Mouse (Mus musculus) MEL (cell line): ENCODE results near the gene Aldh3b3. TPM values are rescaled to one million over a fixed set of nuclear protein-coding genes. Genes with fewer than 3 reads are reported as not detected.

Experiments
- DNase-seq: peaks from one replicate; pipeline ENCODE4 v3.0.0; 2011; ENCODE audit warnings: low read depth, low spot score
- H3K27ac ChIP-seq: 2 replicates; pipeline ENCODE4 v1.5.1; 2012; ENCODE audit warnings: low read depth, mild to moderate bottlenecking, control low read depth, low read length, moderate library complexity; ENCODE audit not compliant: control insufficient read depth
- H3K27me3 ChIP-seq, 2 experiments: fragments of 150-350 bp in 1 of 2; sonication (generic) in 1 of 2; 2 replicates each; pipeline ENCODE4 v1.6.1; 2012; ENCODE audit warnings: low read length in 2 of 2, mild to moderate bottlenecking in 2 of 2, improper control_type of control experiment in 1 of 2, moderate library complexity in 1 of 2; ENCODE audit not compliant: insufficient read depth in 2 of 2, control insufficient read depth in 1 of 2
- H3K36me3 ChIP-seq, 2 experiments: 2 replicates each; pipeline ENCODE4 v1.6.1; 2012 to 2014; ENCODE audit warnings: low read length in 2 of 2, improper control_type of control experiment in 1 of 2, inconsistent platforms in 1 of 2, mild to moderate bottlenecking in 1 of 2; ENCODE audit not compliant: insufficient read depth in 2 of 2, control insufficient read depth in 1 of 2
- H3K4me1 ChIP-seq, 2 experiments: fragments of 150-350 bp in 1 of 2; sonication (generic) in 1 of 2; 2 replicates each; pipeline ENCODE4 v1.6.1; 2012; ENCODE audit warnings: low read length in 2 of 2, improper control_type of control experiment in 1 of 2, mild to moderate bottlenecking in 1 of 2; ENCODE audit not compliant: insufficient read depth in 2 of 2, control insufficient read depth in 1 of 2
- H3K4me3 ChIP-seq, 2 experiments: fragments of 150-350 bp in 1 of 2; sonication (generic) in 1 of 2; 2 replicates each; pipeline ENCODE4 v1.5.1; 2012; ENCODE audit warnings: low read depth in 2 of 2, low read length in 2 of 2, mild to moderate bottlenecking in 2 of 2, moderate library complexity in 2 of 2, control low read depth in 1 of 2, improper control_type of control experiment in 1 of 2; ENCODE audit not compliant: control insufficient read depth in 1 of 2, insufficient read depth in 1 of 2
- H3K79me2 ChIP-seq: 2 replicates; pipeline ENCODE4 v1.6.1; 2012; ENCODE audit warnings: mild to moderate bottlenecking, low read length, moderate library complexity; ENCODE audit not compliant: control insufficient read depth, poor library complexity, insufficient read depth
- H3K9ac ChIP-seq: 2 replicates; pipeline ENCODE4 v1.6.1; 2012; ENCODE audit warnings: low read depth, mild to moderate bottlenecking, control low read depth, low read length, moderate library complexity; ENCODE audit not compliant: control insufficient read depth, poor library complexity, severe bottlenecking
- H3K9me3 ChIP-seq: fragments of 150-350 bp; sonication (generic); replicated peaks from 2 replicates; pipeline ENCODE4 v1.6.1; 2012; ENCODE audit warnings: mild to moderate bottlenecking, low read length, improper control_type of control experiment, moderate library complexity; ENCODE audit not compliant: insufficient read depth
- CHD1 ChIP-seq: IDR thresholded peaks from 2 replicates; pipeline ENCODE4 v1.6.1; 2012; ENCODE audit warnings: low read depth, mild to moderate bottlenecking, inconsistent platforms, low read length, improper control_type of control experiment
- CTCF ChIP-seq, 3 experiments: IDR thresholded peaks in 2 of 3; conservative IDR thresholded peaks in 1 of 3; 2 replicates each; pipeline ENCODE4 v1.5.1; 2011 to 2012; ENCODE audit warnings: low read length in 3 of 3, low read depth in 2 of 3, mild to moderate bottlenecking in 2 of 3, improper control_type of control experiment in 1 of 3, inconsistent platforms in 1 of 3, mixed read lengths in 1 of 3, moderate library complexity in 1 of 3; ENCODE audit not compliant: control insufficient read depth in 1 of 3, insufficient read depth in 1 of 3, poor library complexity in 1 of 3, severe bottlenecking in 1 of 3
- ELF1 ChIP-seq: IDR thresholded peaks from 2 replicates; pipeline ENCODE4 v1.6.1; 2014; ENCODE audit warnings: low read depth, mild to moderate bottlenecking, inconsistent platforms, low read length, improper control_type of control experiment, moderate library complexity
- EP300 ChIP-seq, 2 experiments: IDR thresholded peaks; 2 replicates each; pipeline ENCODE4 v1.6.1; 2011; ENCODE audit warnings: improper control_type of control experiment in 2 of 2, low read length in 2 of 2, low read depth in 1 of 2, mild to moderate bottlenecking in 1 of 2
- ETS1 ChIP-seq: IDR thresholded peaks from 2 replicates; pipeline ENCODE4 v1.6.1; 2012; ENCODE audit warnings: low read depth, mild to moderate bottlenecking, inconsistent platforms, low read length, improper control_type of control experiment, moderate library complexity
- GABPA ChIP-seq: IDR thresholded peaks from 2 replicates; pipeline ENCODE4 v1.6.1; 2012; ENCODE audit warnings: low read depth, mild to moderate bottlenecking, inconsistent platforms, low read length, improper control_type of control experiment, moderate library complexity
- HCFC1 ChIP-seq: IDR thresholded peaks from 2 replicates; pipeline ENCODE4 v1.6.1; 2012; ENCODE audit warnings: low read depth, mild to moderate bottlenecking, inconsistent platforms, low read length, improper control_type of control experiment, moderate library complexity
- KAT2A ChIP-seq: conservative IDR thresholded peaks from 2 replicates; pipeline ENCODE4 v1.6.1; 2012; ENCODE audit warnings: low read depth, low read length, improper control_type of control experiment, inconsistent platforms
- MAZ ChIP-seq: IDR thresholded peaks from 2 replicates; pipeline ENCODE4 v1.6.1; 2012; ENCODE audit warnings: low read depth, mild to moderate bottlenecking, inconsistent platforms, low read length, improper control_type of control experiment
- MEF2A ChIP-seq: IDR thresholded peaks from 2 replicates; pipeline ENCODE4 v1.6.1; 2014; ENCODE audit warnings: low read depth, mild to moderate bottlenecking, inconsistent platforms, low read length, improper control_type of control experiment; ENCODE audit not compliant: poor library complexity, insufficient replicate concordance, severe bottlenecking; ENCODE audit errors: extremely low read depth
- MXI1 ChIP-seq: IDR thresholded peaks from 2 replicates; pipeline ENCODE4 v1.6.1; 2011; ENCODE audit warnings: mild to moderate bottlenecking, low read depth, low read length, improper control_type of control experiment
- MYC ChIP-seq: IDR thresholded peaks from 2 replicates; pipeline ENCODE4 v1.6.1; 2011; ENCODE audit warnings: low read depth, mild to moderate bottlenecking, low read length, improper control_type of control experiment, moderate library complexity
- NELFE ChIP-seq: IDR thresholded peaks from 2 replicates; pipeline ENCODE4 v1.6.1; 2011; ENCODE audit warnings: low read depth, low read length, improper control_type of control experiment
- NRF1 ChIP-seq: IDR thresholded peaks from 2 replicates; pipeline ENCODE4 v1.6.1; 2014; ENCODE audit warnings: low read depth, mild to moderate bottlenecking, inconsistent platforms, low read length, improper control_type of control experiment, moderate library complexity; ENCODE audit not compliant: poor library complexity, insufficient read depth, severe bottlenecking
- POLR2A ChIP-seq, 2 experiments: IDR thresholded peaks; 2 replicates each; pipeline ENCODE4 v1.6.1; 2011 to 2012; ENCODE audit warnings: low read length in 2 of 2, mild to moderate bottlenecking in 2 of 2, control low read depth in 1 of 2, improper control_type of control experiment in 1 of 2, low read depth in 1 of 2, moderate library complexity in 1 of 2; ENCODE audit not compliant: control insufficient read depth in 1 of 2, insufficient read depth in 1 of 2, poor library complexity in 1 of 2
- POLR2AphosphoS2 ChIP-seq: IDR thresholded peaks from 2 replicates; pipeline ENCODE4 v1.6.1; 2011; ENCODE audit warnings: low read length, improper control_type of control experiment
- POLR2AphosphoS5 ChIP-seq: IDR thresholded peaks from 2 replicates; pipeline ENCODE4 v1.6.1; 2012; ENCODE audit warnings: low read depth, borderline replicate concordance, mild to moderate bottlenecking, inconsistent platforms, low read length, moderate library complexity, mixed read lengths
- RAD21 ChIP-seq: IDR thresholded peaks from 2 replicates; pipeline ENCODE4 v1.6.1; 2011; ENCODE audit warnings: mild to moderate bottlenecking, low read depth, low read length, improper control_type of control experiment
- SIN3A ChIP-seq: IDR thresholded peaks from 2 replicates; pipeline ENCODE4 v1.6.1; 2012; ENCODE audit warnings: low read length, improper control_type of control experiment, inconsistent platforms
- SMC3 ChIP-seq: IDR thresholded peaks from 2 replicates; pipeline ENCODE4 v1.6.1; 2011; ENCODE audit warnings: low read depth, low read length, improper control_type of control experiment
- TBP ChIP-seq: IDR thresholded peaks from 2 replicates; pipeline ENCODE4 v1.8.0; 2011; ENCODE audit warnings: low read depth, low read length, improper control_type of control experiment
- UBTF ChIP-seq: IDR thresholded peaks from 2 replicates; pipeline ENCODE4 v1.6.1; 2012; ENCODE audit warnings: low read depth, mild to moderate bottlenecking, inconsistent platforms, low read length, improper control_type of control experiment, moderate library complexity, borderline replicate concordance; ENCODE audit not compliant: insufficient read depth
- USF1 ChIP-seq: IDR thresholded peaks from 2 replicates; pipeline ENCODE4 v1.6.1; 2014; ENCODE audit warnings: low read depth, mild to moderate bottlenecking, inconsistent platforms, low read length, improper control_type of control experiment, moderate library complexity
- ZMIZ1 ChIP-seq: IDR thresholded peaks from 2 replicates; pipeline ENCODE4 v1.6.1; 2012; ENCODE audit warnings: low read depth, mild to moderate bottlenecking, inconsistent platforms, low read length, improper control_type of control experiment, moderate library complexity
- polyA plus RNA-seq, 2 experiments: library from polyadenylated mRNA; stranded (reverse) in 1 of 2; unstranded in 1 of 2; fragments of >175 nt in 1 of 2; fragments of >200 nt in 1 of 2; gene quantifications; 2 replicates each; pipeline versions ENCODE4 v1.2.1 to v1.2.4; 2012; ENCODE audit warnings: low replicate concordance in 2 of 2, low read depth in 1 of 2; ENCODE audit not compliant: insufficient read length in 2 of 2, insufficient read depth in 1 of 2, missing spikeins in 1 of 2
- total RNA-seq: library from RNA; depleted of rRNA; stranded (reverse); fragments of 300-350 nt; gene quantifications from 2 replicates; pipeline ENCODE4 v1.2.3, GENCODE M21; 2012

Aldh3b3 gene
- total and polyA plus RNA-seq, 3 experiments: not detected

GRCm38 (mm10) chr19:4000119-4000900, 41.9 kb downstream of the Aldh3b3 start, which contains the start of the genes Nudt8 and Gm49405:
Nudt8 (plus strand) TSS chr19:4000580.
Gm49405 (plus strand) TSS chr19:4000626.
- Histone ChIP-seq H3K36me3 (peaks cover 0 to 6% of the 10 kb centered on the region in 2 experiments; a peak in 2 of 4 replicates), H3K9me3 (no peaks in the 10 kb centered on the region), H3K79me2 (peaks cover 1% of the 10 kb centered on the region; the same call in 1 of the 2 replicates), H3K27me3 (no peaks in the 10 kb centered on the region; a peak in 1 of 4 replicates), H3K27ac (peak within 1 kb of the TSS; percentile 88), H3K9ac (peak within 1 kb of the TSS; percentile 90), H3K4me1 (peaks cover 0 to 15% of the 10 kb centered on the region in 2 experiments; a peak in 2 of 4 replicates), H3K4me3 (peak within 1 kb of the TSS; percentile 80)
- peak; percentile 99 for DNase-seq
- TF ChIP-seq ZMIZ1 (peak; percentile 73; the same call in 1 of the 2 replicates), SIN3A (peak; percentile 79), RAD21 (peak; percentile 30), UBTF (peak; percentile 73; the same call in 1 of the 2 replicates), TBP (peak; percentile 68), CHD1 (no peak), KAT2A (no peak), MXI1 (peak; percentile 56; the same call in 1 of the 2 replicates), GABPA (no peak), HCFC1 (peak; percentile 70), ETS1 (peak; percentile 17; the same call in 1 of the 2 replicates), CTCF (IDR thresholded peaks at IDR 0.05 in 2 of 3, conservative IDR thresholded peaks at IDR 0.05 in 1 of 3; ENCODE audit: control insufficient read depth in 1 of 3, insufficient read depth in 1 of 3, low read depth in 2 of 3, low read length in 3 of 3, poor library complexity in 1 of 3, severe bottlenecking in 1 of 3) (peak; percentile 66 to 84 (median 72)), NRF1 (peak; percentile 83), USF1 (no peak), POLR2AphosphoS5 (0 out of 2 replicates have a peak, but pooled peaks have one; percentile 62), NELFE (peak; percentile 94), POLR2AphosphoS2 (peak; percentile 84), EP300 (IDR thresholded peaks at IDR 0.05; ENCODE audit: low read depth in 1 of 2, low read length in 2 of 2) (peak in 1 of 2 experiments; percentile 9; a peak in 1 of 4 replicates), MYC (peak; percentile 86; the same call in 1 of the 2 replicates), MAZ (0 out of 2 replicates have a peak, but pooled peaks have one; percentile 33), ELF1 (peak; percentile 67), MEF2A (no peak), POLR2A (IDR thresholded peaks at IDR 0.05; ENCODE audit: control insufficient read depth in 1 of 2, insufficient read depth in 1 of 2, low read depth in 1 of 2, low read length in 2 of 2, poor library complexity in 1 of 2) (peak; percentile 97 to 98), SMC3 (0 out of 2 replicates have a peak, but pooled peaks have one; percentile 12)
